Mouse (Mus musculus) cortical plate, adult 2 months (tissue): ENCODE measurements around the gene Ptpre.

Experiments
- CTCF ChIP-seq: fragments of 200-500 bp; IDR thresholded peaks from 2 replicates; pipeline ENCODE4 v1.5.1; 2011; ENCODE audit warnings: mild to moderate bottlenecking, control low read depth, low read length; ENCODE audit not compliant: insufficient read depth; ENCODE audit errors: extremely low read depth
- POLR2A ChIP-seq: fragments of 200-500 bp; IDR thresholded peaks from 2 replicates; pipeline ENCODE4 v1.6.1; 2011; ENCODE audit warnings: mild to moderate bottlenecking, low read length, control low read depth; ENCODE audit not compliant: insufficient read depth; ENCODE audit errors: extremely low read depth

GRCm38 (mm10) chr7:135602881-135603523 is 65.7 kb downstream of the Ptpre start:
- TF ChIP-seq CTCF (no peak), POLR2A (no peak)
